Mouse (Mus musculus) thymus, adult 2 months (tissue): ENCODE data around the gene Egr4.

ENCODE experiments used
- CTCF ChIP-seq: fragments of 200-500 bp; IDR thresholded peaks from 2 replicates; pipeline ENCODE4 v1.5.1; 2012; ENCODE audit warnings: mild to moderate bottlenecking, control low read depth, low read length, moderate library complexity, borderline replicate concordance; ENCODE audit not compliant: control insufficient read depth, poor library complexity, insufficient read depth; ENCODE audit errors: extremely low read depth
- POLR2A ChIP-seq: fragments of 200-500 bp; IDR thresholded peaks from 2 replicates; pipeline ENCODE4 v1.6.1; 2012; ENCODE audit warnings: mild to moderate bottlenecking, low read length, control low read depth, moderate library complexity; ENCODE audit not compliant: control insufficient read depth, poor library complexity, insufficient read depth; ENCODE audit errors: extremely low read depth

DNA sequence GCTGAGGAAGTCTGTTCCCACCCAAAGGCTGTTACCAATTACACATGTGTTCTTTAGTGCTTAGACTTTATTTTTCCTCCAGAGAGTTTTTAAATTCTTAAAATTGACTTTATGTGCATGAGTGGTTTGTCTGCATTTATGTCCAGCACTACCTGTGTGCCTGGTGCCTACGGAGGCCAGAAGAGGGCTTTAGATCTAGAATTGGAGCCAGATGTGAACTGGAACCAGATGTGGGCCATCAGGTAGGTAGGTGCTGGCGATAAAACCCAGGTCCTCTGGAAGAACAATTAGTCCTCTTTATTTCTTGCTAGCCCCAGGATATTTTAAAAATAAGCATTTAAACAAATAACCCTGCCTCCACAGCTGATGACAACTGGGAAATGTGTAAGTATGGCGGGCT, 21.8 kb downstream of the Egr4 start:
- TF ChIP-seq POLR2A = no peak
- no peak for TF ChIP-seq CTCF
